Mouse (Mus musculus) G1E-ER4 (cell line): ENCODE data around the gene Slc2a2. TPM values are rescaled to one million over a fixed set of nuclear protein-coding genes. Genes with fewer than 3 reads are reported as not detected.

Experiments used
- GATA1 ChIP-seq: IDR thresholded peaks from one replicate; pipeline ENCODE4 v1.8.0; 2012; ENCODE audit warnings: low read length, inconsistent platforms
- polyA plus RNA-seq: library from polyadenylated mRNA; stranded (reverse); fragments of >175 nt; gene quantifications from 2 replicates; pipeline ENCODE4 v1.2.3, GENCODE M21; 2012

The Slc2a2 gene
- polyA plus RNA-seq, result 0.04 TPM in 1 of 2 replicates, not detected in the other

- no peak for TF ChIP-seq GATA1
Observed at GRCm38 (mm10) chr3:28697797-28698196, at the start of gene Slc2a2. Gene Slc2a2, plus strand, starts transcription at chr3:28697903.

GRCm38 (mm10) chr3:28652574-28652973 lies 45.1 kb upstream of the Slc2a2 start:
- TF ChIP-seq GATA1, result no peak

- no peak for TF ChIP-seq GATA1
Observed at GRCm38 (mm10) chr3:28653043-28653442, 44.7 kb upstream of the Slc2a2 start.

GRCm38 (mm10) chr3:28654740-28655139 lies 43.0 kb upstream of the Slc2a2 start:
- TF ChIP-seq GATA1, result no peak

GRCm38 (mm10) chr3:28658349-28658748 lies 39.4 kb upstream of the Slc2a2 start:
- no peak for TF ChIP-seq GATA1

- TF ChIP-seq GATA1, result no peak
Observed at GRCm38 (mm10) chr3:28680851-28681250, 16.9 kb upstream of the Slc2a2 start.

GRCm38 (mm10) chr3:28681866-28682265 lies 15.8 kb upstream of the Slc2a2 start:
- TF ChIP-seq GATA1, result no peak

GRCm38 (mm10) chr3:28682411-28682810 lies 15.3 kb upstream of the Slc2a2 start:
- TF ChIP-seq GATA1, result no peak

- TF ChIP-seq GATA1, result no peak
Observed at GRCm38 (mm10) chr3:28685510-28685909, 12.2 kb upstream of the Slc2a2 start.

- no peak for TF ChIP-seq GATA1
Observed at GRCm38 (mm10) chr3:28694811-28695210, 2.9 kb upstream of the Slc2a2 start.

- TF ChIP-seq GATA1, result no peak
Observed at GRCm38 (mm10) chr3:28695608-28696007, 2.1 kb upstream of the Slc2a2 start.

- no peak for TF ChIP-seq GATA1
Observed at GRCm38 (mm10) chr3:28696162-28696561, 1.5 kb upstream of the Slc2a2 start.

GRCm38 (mm10) chr3:28699601-28700000 lies 1.9 kb downstream of the Slc2a2 start:
- no peak for TF ChIP-seq GATA1

- TF ChIP-seq GATA1, result no peak
Observed at GRCm38 (mm10) chr3:28705522-28706137, 7.9 kb downstream of the Slc2a2 start.

GRCm38 (mm10) chr3:28706736-28707135 lies 9.0 kb downstream of the Slc2a2 start:
- TF ChIP-seq GATA1, result no peak

GRCm38 (mm10) chr3:28709740-28710139 lies 12.0 kb downstream of the Slc2a2 start:
- no peak for TF ChIP-seq GATA1

GRCm38 (mm10) chr3:28713913-28714698 lies 16.4 kb downstream of the Slc2a2 start:
- no peak for TF ChIP-seq GATA1

- no peak for TF ChIP-seq GATA1
Observed at GRCm38 (mm10) chr3:28718521-28718920, 20.8 kb downstream of the Slc2a2 start.
